9 mouse cellular contexts compared by ENCODE assay signal in the genomic region with DNA sequence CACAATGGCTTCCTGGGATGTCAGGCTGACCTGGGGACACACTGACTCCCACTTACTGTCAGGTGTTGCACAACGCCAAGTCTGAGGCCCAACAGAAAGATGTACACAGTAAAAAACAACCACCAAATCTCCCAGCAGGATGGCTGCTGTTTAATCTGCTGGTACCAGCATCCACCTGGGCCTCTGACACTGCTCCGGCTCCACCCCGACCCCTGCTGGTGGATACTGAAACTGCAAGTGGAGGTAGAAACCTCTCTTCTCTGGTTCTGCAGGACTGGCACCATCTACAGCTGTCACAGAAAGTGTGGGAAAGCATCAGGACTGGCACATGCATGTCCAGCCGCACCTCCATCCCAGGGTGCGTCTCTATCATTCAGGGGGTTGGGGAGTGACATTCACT. TPM values are rescaled to one million over a fixed set of nuclear protein-coding genes. Genes with fewer than 3 reads are reported as not detected.
A peak's percentile ranks its signal among the peaks of the same experiment; 100 is the strongest.
DNase-seq lines count a peak whose midpoint lies in the region; ATAC-seq lines count a peak whose summit lies in the region.
"Had no signal": no experiment of that assay in that cellular context is flagged by ENCODE, and none has a peak within 500 bp of the region (broad histone marks: within the 10 kb centered on the region; RNA-seq: fewer than 3 reads in every experiment).

No protein-coding gene starts in this region.

- H3K36me3 ChIP-seq in neural tube, embryonic 14.5 days (ENCODE audit: control insufficient read depth, insufficient read depth, low read length), result peaks cover 3% of the 10 kb centered on the region; the same call in 1 of the 2 replicates

- no peaks in the 10 kb centered on the region for H3K27me3 ChIP-seq in neural tube, embryonic 14.5 days (ENCODE audit: control insufficient read depth, insufficient read depth, low read length)
- H3K27me3 ChIP-seq: embryonic facial prominence, embryonic 15.5 days had no signal

- H3K9me3 ChIP-seq in neural tube, embryonic 14.5 days (ENCODE audit: control insufficient read depth, low read length), result no peaks in the 10 kb centered on the region
- H3K9me3 ChIP-seq: embryonic facial prominence, embryonic 15.5 days had no signal

- H3K27ac ChIP-seq in neural tube, embryonic 14.5 days (ENCODE audit: low read depth, low read length), result no peak overlapping the region
- H3K27ac ChIP-seq: embryonic facial prominence, embryonic 15.5 days had no signal

- 15% methylated on average over 5 of the region's 5 CpGs for WGBS in neural tube, embryonic 14.5 days

- no peaks in the 10 kb centered on the region for H3K4me1 ChIP-seq in neural tube, embryonic 14.5 days (ENCODE audit: control insufficient read depth, insufficient read depth, low read length)
- H3K4me1 ChIP-seq: embryonic facial prominence, embryonic 15.5 days had no signal

- H3K4me3 ChIP-seq in neural tube, embryonic 14.5 days (ENCODE audit: low read depth, low read length), result no peak overlapping the region
- H3K4me3 ChIP-seq: embryonic facial prominence, embryonic 15.5 days had no signal

- DNase-seq in B cell, adult 2 months, result peak; percentile 93 to 94
- DNase-seq in adrenal gland, adult (ENCODE audit: inconsistent age in 2 of 2, low spot score in 1 of 2), result peak; percentile 77 to 93
- DNase-seq in gastrocnemius, postnatal 25 days, result peak; percentile 60
- DNase-seq in kidney, postnatal 10 days, result peak; percentile 87
- peak; percentile 61 to 69 for DNase-seq in lung, adult 18-20 months
- DNase-seq in testis, postnatal 10 days (ENCODE audit: low spot score), result peak; percentile 94

- no peak overlapping the region for H3K4me2 ChIP-seq in neural tube, embryonic 14.5 days (ENCODE audit: low read depth, low read length)
- H3K4me2 ChIP-seq: embryonic facial prominence, embryonic 15.5 days had no signal

- no peak overlapping the region for H3K9ac ChIP-seq in neural tube, embryonic 14.5 days (replicated peaks; ENCODE audit: low read depth, low read length)
- H3K9ac ChIP-seq: embryonic facial prominence, embryonic 15.5 days had no signal

- ATAC-seq in common myeloid progenitor, adult 5-6 weeks (replicated peaks; ENCODE audit: low read depth, poor library complexity, severe bottlenecking), result peak; percentile 62
- ATAC-seq in neural tube, embryonic 14.5 days (ENCODE audit: low read depth), result peak; percentile 43; the same call in 1 of the 2 replicates

RNA-seq across cellular contexts. Expression of a gene that starts 12.6 kb away (rescaled TPM):
- 41.8 and 47.5 TPM in 2 replicates for total RNA-seq in common myeloid progenitor, adult 5-6 weeks (2017)
- 10 to 100 TPM; 12.5 to 17.1 TPM for total RNA-seq in gastrocnemius, postnatal 25 days (2021)
- 96.7 and 110 TPM in 2 replicates for polyA plus RNA-seq in neural tube, embryonic 14.5 days (2014; fragmentation: Nextera tagmentation; extraction: Ambion mirVana)

RNA-seq across cellular contexts. Expression of a gene that starts 25.3 kb away (rescaled TPM):
- total RNA-seq in common myeloid progenitor, adult 5-6 weeks (2017), result 393 and 414 TPM in 2 replicates
- total RNA-seq in gastrocnemius, postnatal 25 days (2021), result 10 to 100 TPM; 58.8 to 62.0 TPM
- 312 and 336 TPM in 2 replicates for polyA plus RNA-seq in neural tube, embryonic 14.5 days (2014; fragmentation: Nextera tagmentation; extraction: Ambion mirVana)

RNA-seq across cellular contexts. Expression of a gene that starts 26.7 kb away (rescaled TPM):
- 12.3 and 16.7 TPM in 2 replicates for total RNA-seq in common myeloid progenitor, adult 5-6 weeks (2017)
- 1 to 10 TPM; 7.6 to 7.7 TPM for total RNA-seq in gastrocnemius, postnatal 25 days (2021)
- 22.8 and 36.1 TPM in 2 replicates for polyA plus RNA-seq in neural tube, embryonic 14.5 days (2014; fragmentation: Nextera tagmentation; extraction: Ambion mirVana)
